Mouse (Mus musculus) liver, adult 2 months (tissue): ENCODE measurements around the gene Ormdl3.

Source experiments
- CTCF ChIP-seq: fragments of 200-500 bp; IDR thresholded peaks from 2 replicates; pipeline ENCODE4 v1.5.1; 2011; ENCODE audit warnings: low read depth, low read length, control low read depth
- POLR2A ChIP-seq: fragments of 200-500 bp; IDR thresholded peaks from 2 replicates; pipeline ENCODE4 v1.6.1; 2011; ENCODE audit warnings: low read length, control low read depth; ENCODE audit not compliant: insufficient read depth; ENCODE audit errors: extremely low read depth

DNA sequence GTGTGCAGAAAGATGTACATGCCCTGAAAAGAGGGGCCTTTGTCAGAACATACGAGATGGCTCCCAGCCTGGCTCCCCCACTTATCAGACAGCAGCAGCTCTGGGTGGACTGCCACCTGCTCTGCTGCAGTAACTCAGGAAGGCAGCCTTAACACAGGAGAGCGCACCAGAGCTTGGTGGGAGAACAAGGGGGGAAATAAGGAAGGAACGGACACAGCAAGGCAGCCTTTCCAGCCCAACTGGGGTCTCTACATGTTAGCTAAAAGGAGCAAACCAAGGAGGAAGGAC, 4.0 kb downstream of the Ormdl3 start:
- TF ChIP-seq POLR2A, result no peak
- no peak for TF ChIP-seq CTCF
